Mouse (Mus musculus) heart, postnatal 14 days (tissue): ENCODE results near the gene Ints13. TPM values are rescaled to one million over a fixed set of nuclear protein-coding genes. Genes with fewer than 3 reads are reported as not detected.

Source experiments
- DNase-seq, 2 experiments: peaks; one replicate each; pipeline ENCODE4 v3.0.0; 2021 to 2022
- intact Hi-C: fragments of 180-260 bp; cut with DNase I; formaldehyde crosslinking; loops from one replicate; pipeline ENCODE4 v1.15.1; 2025
- total RNA-seq, 2 experiments: library from RNA; stranded (reverse); gene quantifications; 2 replicates each; pipeline ENCODE4 v1.2.3; 2021

Gene Ints13
- total RNA-seq, 2 experiments from 2014 or later = 20.7 to 24.2 TPM

GRCm38 (mm10) chr6:146501866-146502804 is 75.5 kb downstream of the Ints13 start, which contains the start of gene Itpr2:
Itpr2 (minus strand) TSS chr6:146502223.
- intact Hi-C loops = loop anchor here (2.0 to 5.0 kb wide), 5 partner anchors 41 to 130 kb away; partner anchors contain the start of genes Fgfr1op2 and Ints13
- peak; percentile 94 to 97 for DNase-seq

- intact Hi-C loops = loop anchor here (2.0 to 5.0 kb wide), 3 partner anchors 69 to 131 kb away; no protein-coding TSS in a partner anchor
These were observed 76.2 kb downstream of the Ints13 start for GRCm38 (mm10) chr6:146501316-146501865.

DNA sequence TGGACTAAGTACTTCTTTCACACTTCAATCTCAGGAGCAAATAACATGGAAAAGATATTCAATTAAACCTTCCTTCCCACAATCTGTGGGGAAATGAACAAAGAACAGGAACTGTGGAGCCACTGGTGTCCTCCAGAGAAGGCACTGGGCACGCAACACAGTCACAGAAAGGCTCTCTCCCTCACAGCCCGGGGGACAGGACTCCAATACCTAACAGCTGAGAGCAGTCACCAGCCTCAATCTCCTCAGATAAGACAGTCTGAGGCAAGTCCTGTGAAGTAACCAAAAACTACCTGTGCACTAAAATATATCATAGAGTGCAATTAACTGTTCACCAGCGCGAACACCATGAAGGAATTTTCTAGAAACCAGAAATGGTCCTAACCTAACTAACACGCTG is 76.9 kb downstream of the Ints13 start:
- intact Hi-C loops = loop anchor here (2.0 to 5.0 kb wide), 3 partner anchors 68 to 132 kb away; no protein-coding TSS in a partner anchor
- no peak for DNase-seq

More at GRCm38 (mm10) chr6:146501316-146501865, 76.2 kb downstream of the Ints13 start:
- DNase-seq = peak; percentile 61 to 63

- DNase-seq = no peak
- intact Hi-C loops = loop anchor here (2.0 to 5.0 kb wide), 3 partner anchors 68 to 132 kb away; no protein-coding TSS in a partner anchor
These were observed 77.4 kb downstream of the Ints13 start for GRCm38 (mm10) chr6:146500206-146500605.

Other genes starting within 250 kb of the Ints13 start
- 10 to 100 TPM; 30.1 to 34.3 TPM for gene Itpr2, start 75.6 kb downstream of the Ints13 start, total RNA-seq
- gene Fgfr1op2, start 632 bp downstream of the Ints13 start, total RNA-seq = 10 to 100 TPM; 56.4 to 61.4 TPM
- gene Med21, start 64.7 kb upstream of the Ints13 start, total RNA-seq = 10 to 100 TPM; 51.3 to 55.2 TPM
- 10 to 100 TPM; 18.1 to 19.9 TPM for gene Tm7sf3, start 65.0 kb upstream of the Ints13 start, total RNA-seq
- 10 to 100 TPM; 14.9 to 15.8 TPM for gene Stk38l, start 147.2 kb upstream of the Ints13 start, total RNA-seq
- gene Arntl2, start 218.2 kb upstream of the Ints13 start, total RNA-seq = 1 to 10 TPM; 1.4 to 2.5 TPM